In the genomic region with DNA sequence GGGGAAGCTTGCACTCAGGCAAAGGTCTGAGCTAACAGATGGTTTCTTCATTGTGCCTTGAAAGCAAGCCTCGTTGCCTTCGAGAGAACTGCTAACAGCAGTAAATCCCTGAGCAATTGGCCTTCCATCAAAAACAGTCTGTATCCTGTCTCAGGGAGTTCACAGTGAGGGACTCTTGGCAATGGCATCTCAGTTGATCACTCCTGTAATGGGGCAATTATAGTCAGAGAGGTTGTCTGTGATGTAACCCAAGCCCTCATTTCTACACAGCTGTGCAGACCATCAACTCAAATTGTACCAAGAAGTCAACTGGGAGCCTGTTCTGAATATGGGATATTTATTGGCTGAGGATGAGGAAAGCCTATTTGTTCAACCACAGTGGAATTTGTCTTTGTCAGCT, we compare ENCODE assay signal across 19 mouse cellular contexts.
DNase-seq lines count a peak whose midpoint lies in the region; ATAC-seq lines count a peak whose summit lies in the region.
"Had no signal": no experiment of that assay in that cellular context is flagged by ENCODE, and none has a peak within 500 bp of the region (broad histone marks: within the 10 kb centered on the region; RNA-seq: fewer than 3 reads in every experiment).

No protein-coding gene starts in this region.

- DNase-seq in gastrocnemius, postnatal 25 days: peak; percentile 10
- DNase-seq in gastrocnemius, postnatal 4 days (ENCODE audit: low spot score in 2 of 2): no peak
- peak; percentile 13 for DNase-seq in retina, embryonic 14.5 days (ENCODE audit: low spot score)
- DNase-seq in retina, postnatal 1 day: no peak
- peak; percentile 41 for DNase-seq in embryonic facial prominence, embryonic 14.5 days (ENCODE audit: low spot score)
- DNase-seq in hindbrain, embryonic 11.5 days (ENCODE audit: low spot score): no peak
- no peak for DNase-seq in left cerebral cortex, postnatal 4 days
- DNase-seq: adrenal gland, adult 2 months; cerebellum, adult 9-11 months; gastrocnemius, postnatal 10 days; heart, adult 2 months; heart, postnatal 36 days; right cerebral cortex, postnatal 25 days had no signal

- no peak overlapping the region for H3K27ac ChIP-seq in embryonic facial prominence, embryonic 14.5 days (replicated peaks; ENCODE audit: low read depth, low read length)
- no peak overlapping the region for H3K27ac ChIP-seq in hindbrain, embryonic 11.5 days (ENCODE audit: low read depth, low read length)
- H3K27ac ChIP-seq: heart, adult 2 months; limb, embryonic 12.5 days; liver, embryonic 14.5 days; stomach, postnatal 0 days had no signal

- intact Hi-C loops in left cerebral cortex, postnatal 4 days (cut with DNase I): no loop called here

- no peak overlapping the region for H3K9ac ChIP-seq in embryonic facial prominence, embryonic 14.5 days (ENCODE audit: low read depth, low read length)
- no peak overlapping the region for H3K9ac ChIP-seq in hindbrain, embryonic 11.5 days (ENCODE audit: low read depth, low read length)
- H3K9ac ChIP-seq: limb, embryonic 12.5 days; liver, embryonic 14.5 days had no signal

- no peaks in the 10 kb centered on the region for H3K27me3 ChIP-seq in embryonic facial prominence, embryonic 14.5 days (replicated peaks; ENCODE audit: control insufficient read depth, insufficient read depth, low read length)
- no peaks in the 10 kb centered on the region for H3K27me3 ChIP-seq in hindbrain, embryonic 11.5 days (ENCODE audit: control insufficient read depth, insufficient read depth, low read length)
- H3K27me3 ChIP-seq: limb, embryonic 12.5 days had no signal

- no peak overlapping the region for H3K4me2 ChIP-seq in embryonic facial prominence, embryonic 14.5 days (ENCODE audit: low read depth, low read length)
- H3K4me2 ChIP-seq in hindbrain, embryonic 11.5 days (replicated peaks; ENCODE audit: low read depth, low read length): no peak overlapping the region
- H3K4me2 ChIP-seq: limb, embryonic 12.5 days had no signal

- no peaks in the 10 kb centered on the region for H3K9me3 ChIP-seq in embryonic facial prominence, embryonic 14.5 days (ENCODE audit: control insufficient read depth, low read length)
- H3K9me3 ChIP-seq in hindbrain, embryonic 11.5 days (ENCODE audit: control insufficient read depth, low read length): no peaks in the 10 kb centered on the region
- H3K9me3 ChIP-seq: limb, embryonic 12.5 days had no signal

- whole genome bisulfite sequencing in embryonic facial prominence, embryonic 14.5 days: 34% methylated on average over 2 of the region's 2 CpGs
- WGBS in hindbrain, embryonic 11.5 days: 60% methylated on average over 2 of the region's 2 CpGs

- no peaks in the 10 kb centered on the region for H3K36me3 ChIP-seq in embryonic facial prominence, embryonic 14.5 days (ENCODE audit: control insufficient read depth, insufficient read depth, low read length)
- no peaks in the 10 kb centered on the region for H3K36me3 ChIP-seq in hindbrain, embryonic 11.5 days (ENCODE audit: control insufficient read depth, insufficient read depth, low read length)
- H3K36me3 ChIP-seq: limb, embryonic 12.5 days had no signal

- H3K4me3 ChIP-seq in embryonic facial prominence, embryonic 14.5 days (ENCODE audit: low read depth, low read length): no peak overlapping the region
- no peak overlapping the region for H3K4me3 ChIP-seq in hindbrain, embryonic 11.5 days (ENCODE audit: low read depth, low read length)
- H3K4me3 ChIP-seq: heart, adult 2 months; limb, embryonic 12.5 days had no signal

- ATAC-seq in embryonic facial prominence, embryonic 14.5 days (ENCODE audit: low read depth): peak; percentile 70
- ATAC-seq in hindbrain, embryonic 11.5 days (ENCODE audit: low FRiP score): no peak
- ATAC-seq: hindbrain, embryonic 16.5 days; intestine, postnatal 0 days; lung, postnatal 0 days had no signal

- H3K4me1 ChIP-seq in embryonic facial prominence, embryonic 14.5 days (ENCODE audit: control insufficient read depth, insufficient read depth, low read length): no peaks in the 10 kb centered on the region
- H3K4me1 ChIP-seq in hindbrain, embryonic 11.5 days (replicated peaks; ENCODE audit: control insufficient read depth, insufficient read depth, low read length): no peaks in the 10 kb centered on the region
- H3K4me1 ChIP-seq: limb, embryonic 12.5 days had no signal

Comparison
In these comparisons a context has a peak if more than half of its experiments do, and no peak if none do; other contexts are left out.
1. DNase-seq: peak in gastrocnemius, postnatal 25 days (single experiment), retina, embryonic 14.5 days (single experiment) and embryonic facial prominence, embryonic 14.5 days (single experiment); none in gastrocnemius, postnatal 4 days (0 of 2), retina, postnatal 1 day (single experiment), hindbrain, embryonic 11.5 days (single experiment) and left cerebral cortex, postnatal 4 days (single experiment).